Mouse (Mus musculus) hematopoietic stem cell, adult 5-6 weeks (primary cell): ENCODE measurements around the gene C1qtnf9. TPM values are rescaled to one million over a fixed set of nuclear protein-coding genes. Genes with fewer than 3 reads are reported as not detected.

Source experiments
- ATAC-seq, 2 experiments: fragments of 125-278 bp in 1 of 2; replicated peaks in 1 of 2; 2 replicates each; pipeline ENCODE4 v1.8.0; 2016 to 2017; ENCODE audit warnings: inconsistent platforms in 2 of 2, mild to moderate bottlenecking in 2 of 2, moderate number of reproducible peaks in 2 of 2, low read depth in 1 of 2, moderate TSS enrichment in 1 of 2; ENCODE audit not compliant: low FRiP score in 2 of 2, poor library complexity in 2 of 2, severe bottlenecking in 2 of 2, insufficient read depth in 1 of 2, low TSS enrichment in 1 of 2
- total RNA-seq: library from RNA; stranded (forward); fragments of 172-1452, 232-1000 nt; gene quantifications from 2 replicates; pipeline ENCODE4 v1.2.3, GENCODE M21; 2017

The C1qtnf9 gene
- total RNA-seq, 1 experiment from 2014 or later: not detected

DNA sequence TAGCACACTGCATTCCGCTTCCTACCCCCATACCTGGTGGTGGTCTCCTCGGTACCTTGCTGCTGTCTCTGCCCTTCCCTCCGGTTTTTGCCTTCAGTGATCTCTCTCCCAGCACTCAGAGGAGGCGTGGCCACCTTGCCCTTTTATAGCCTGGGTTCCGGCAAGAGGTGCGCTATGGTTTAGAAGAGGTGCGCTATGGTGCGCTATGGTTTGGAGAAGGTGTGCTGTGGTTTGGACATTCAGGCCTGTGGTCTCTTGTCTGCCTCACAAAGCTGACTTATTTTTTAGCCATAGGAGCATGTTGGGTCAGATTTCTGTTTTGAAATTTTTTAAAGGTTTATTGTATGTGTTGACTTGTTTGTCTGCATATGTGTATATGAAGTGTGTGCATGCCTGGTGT, 41.9 kb downstream of the C1qtnf9 start:
- ATAC-seq: no peak

DNA sequence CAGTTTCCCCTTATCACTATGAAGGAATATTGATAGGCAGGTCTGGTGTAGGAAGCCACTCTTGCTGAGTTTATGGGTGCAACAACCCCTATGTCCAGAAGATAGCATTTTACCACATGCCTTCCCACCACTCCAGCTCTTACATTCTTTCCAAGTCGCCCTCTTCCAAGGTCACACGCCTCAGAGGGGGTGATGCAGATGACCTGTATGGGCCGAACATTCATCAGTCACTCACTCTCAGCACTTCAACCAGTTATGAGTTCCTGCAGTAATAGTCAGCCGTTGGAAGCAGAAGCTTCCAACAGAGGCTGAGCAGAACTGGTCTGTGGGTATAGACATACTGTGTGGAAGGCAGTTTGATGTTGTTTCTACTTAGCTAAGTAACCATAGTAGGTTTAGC, 43.6 kb downstream of the C1qtnf9 start:
- no peak for ATAC-seq

DNA sequence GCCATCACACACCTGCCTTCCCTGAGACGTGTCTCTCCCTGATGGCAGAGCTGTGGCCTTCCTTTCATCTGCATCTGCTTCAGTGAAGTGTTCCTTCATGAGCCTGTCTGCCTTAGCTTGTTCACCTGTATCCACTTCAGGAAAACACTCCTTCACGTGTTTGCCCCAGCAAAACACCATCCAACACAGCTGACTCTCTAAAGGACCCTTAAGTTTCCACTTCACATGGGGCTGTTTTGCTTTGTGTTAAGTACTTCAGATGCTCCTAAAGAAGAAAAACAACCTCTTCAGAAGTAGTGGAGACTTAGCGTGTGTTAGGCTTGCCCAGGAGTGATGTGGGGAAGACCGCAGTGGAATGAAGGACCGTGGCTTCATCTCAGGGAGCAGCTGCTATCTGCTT, 47.2 kb downstream of the C1qtnf9 start:
- ATAC-seq: no peak

DNA sequence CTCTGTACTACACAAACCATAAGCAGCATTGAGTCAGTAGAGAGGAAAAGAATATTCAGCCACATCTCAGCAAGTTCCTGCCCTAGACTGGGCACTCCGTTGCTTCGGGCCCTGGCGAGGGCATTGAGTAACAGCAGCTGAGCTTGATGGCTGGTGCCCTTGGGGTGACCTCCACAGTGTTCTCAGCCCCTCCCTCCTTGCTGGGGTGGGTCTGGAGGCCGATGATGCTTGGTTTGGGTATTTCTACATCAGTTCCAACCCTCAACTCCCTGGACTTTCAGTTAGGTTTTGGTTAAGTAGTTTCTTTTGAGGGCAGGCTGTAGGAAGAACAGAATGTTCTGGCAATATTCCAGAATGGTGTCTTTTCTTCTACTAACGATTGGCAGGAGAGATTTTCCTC, 50.1 kb downstream of the C1qtnf9 start:
- ATAC-seq: no peak

DNA sequence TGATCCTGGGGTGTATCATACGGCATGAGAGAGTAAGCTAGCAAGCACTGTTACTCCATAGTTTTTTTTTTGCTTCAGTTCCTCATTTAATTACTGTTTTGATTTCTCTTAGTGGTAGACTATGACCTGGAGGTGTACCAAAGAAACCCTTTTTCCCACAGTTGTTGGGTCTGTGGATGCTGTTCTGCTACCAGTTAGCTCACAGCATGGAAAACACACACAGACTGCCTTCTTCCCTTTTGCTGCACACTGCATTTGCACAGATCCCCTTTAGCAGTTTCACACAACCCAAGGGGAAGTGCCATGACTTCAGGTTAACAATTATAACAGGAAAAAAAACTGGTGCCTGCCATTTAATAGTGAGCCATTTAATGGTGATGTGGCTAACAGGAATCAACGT, 62.2 kb downstream of the C1qtnf9 start:
- no peak for ATAC-seq

Other genes with a start within 250 kb of the C1qtnf9 start
- gene Spata13, start 134.1 kb upstream of the C1qtnf9 start, total RNA-seq: 33.3 and 40.7 TPM in 2 replicates
- 12.8 and 25.6 TPM in 2 replicates for gene Mipep, start 16.4 kb downstream of the C1qtnf9 start, total RNA-seq